Mouse (Mus musculus) kidney, embryonic 16.5 days (tissue): ENCODE measurements at regions not wholly inside any gene's neighbourhood (a gene's known extent, or its start where the extent isn't known, plus 50 kb on each side); places are given as distances from the start of the nearest gene placed in this dataset.

ENCODE experiments used
- ATAC-seq: fragments of 200-750 bp; cut with Nextera tagmentation; 2 replicates; pipeline ENCODE4 v1.8.0; 2017; ENCODE audit warnings: moderate TSS enrichment; ENCODE audit not compliant: low FRiP score, low TSS enrichment
- H3K27ac ChIP-seq: fragments of 300-500 bp; sonication (generic); 2 replicates; pipeline ENCODE4 v1.5.1; 2014; ENCODE audit warnings: low read length
- H3K27me3 ChIP-seq: fragments of 300-500 bp; sonication (generic); 2 replicates; pipeline ENCODE4 v1.6.1; 2014; ENCODE audit warnings: low read length, control low read depth, mixed read lengths; ENCODE audit not compliant: insufficient read depth
- H3K36me3 ChIP-seq: fragments of 300-500 bp; sonication (generic); 2 replicates; pipeline ENCODE4 v1.6.1; 2014; ENCODE audit warnings: low read length, control low read depth, mixed read lengths; ENCODE audit not compliant: insufficient read depth
- H3K4me1 ChIP-seq: fragments of 300-500 bp; sonication (generic); 2 replicates; pipeline ENCODE4 v1.6.1; 2014; ENCODE audit warnings: low read length, control low read depth, mixed read lengths; ENCODE audit not compliant: insufficient read depth
- H3K4me2 ChIP-seq: fragments of 300-500 bp; sonication (generic); replicated peaks from 2 replicates; pipeline ENCODE4 v1.6.1; 2014; ENCODE audit warnings: low read depth, low read length
- H3K4me3 ChIP-seq: fragments of 300-500 bp; sonication (generic); 2 replicates; pipeline ENCODE4 v1.5.1; 2014; ENCODE audit warnings: mild to moderate bottlenecking, low read length
- H3K9ac ChIP-seq: fragments of 300-500 bp; sonication (generic); replicated peaks from 2 replicates; pipeline ENCODE4 v1.6.1; 2014; ENCODE audit warnings: low read length
- H3K9me3 ChIP-seq: fragments of 300-500 bp; sonication (generic); 2 replicates; pipeline ENCODE4 v1.6.1; 2016; ENCODE audit warnings: low read length, control low read depth
- WGBS: fragments of 180-500 bp; shearing (Covaris S2); extraction: QIAGEN DNeasy Blood & Tissue Kit; methylation state at CpG from one replicate; pipeline ENCODE4 v1.1.7; 2014; 5-methylcytosine and 5-hydroxymethylcytosine counted together

DNA sequence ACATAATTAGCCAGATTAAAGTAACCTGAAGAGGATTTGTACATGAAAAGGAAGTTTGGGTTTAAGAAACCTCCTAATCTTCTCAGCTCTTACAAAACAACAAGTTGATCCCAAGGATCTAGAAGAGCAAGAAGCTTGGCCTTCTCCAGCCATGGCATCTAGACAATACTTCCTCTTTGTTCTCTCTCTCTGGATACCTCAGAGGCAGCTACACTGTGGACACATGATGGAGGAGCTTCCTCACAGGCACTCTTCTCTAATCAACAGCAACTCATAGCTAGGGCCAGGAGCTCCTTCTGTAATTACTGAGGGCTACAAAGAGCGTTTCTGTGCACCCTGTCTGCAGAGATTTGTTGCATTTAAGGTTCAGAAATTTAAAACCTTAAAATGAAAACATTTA lies 79.9 kb downstream of the Ccdc71l start:
- Histone ChIP-seq H3K9ac (no peak overlapping the region), H3K4me3 (no peak overlapping the region), H3K4me1 (no peaks in the 10 kb centered on the region), H3K27me3 (no peaks in the 10 kb centered on the region), H3K36me3 (no peaks in the 10 kb centered on the region), H3K9me3 (no peaks in the 10 kb centered on the region), H3K27ac (no peak overlapping the region), H3K4me2 (no peak overlapping the region)
- 85% methylated on average over 1 of the region's 1 CpGs for WGBS
- ATAC-seq = no peak

DNA sequence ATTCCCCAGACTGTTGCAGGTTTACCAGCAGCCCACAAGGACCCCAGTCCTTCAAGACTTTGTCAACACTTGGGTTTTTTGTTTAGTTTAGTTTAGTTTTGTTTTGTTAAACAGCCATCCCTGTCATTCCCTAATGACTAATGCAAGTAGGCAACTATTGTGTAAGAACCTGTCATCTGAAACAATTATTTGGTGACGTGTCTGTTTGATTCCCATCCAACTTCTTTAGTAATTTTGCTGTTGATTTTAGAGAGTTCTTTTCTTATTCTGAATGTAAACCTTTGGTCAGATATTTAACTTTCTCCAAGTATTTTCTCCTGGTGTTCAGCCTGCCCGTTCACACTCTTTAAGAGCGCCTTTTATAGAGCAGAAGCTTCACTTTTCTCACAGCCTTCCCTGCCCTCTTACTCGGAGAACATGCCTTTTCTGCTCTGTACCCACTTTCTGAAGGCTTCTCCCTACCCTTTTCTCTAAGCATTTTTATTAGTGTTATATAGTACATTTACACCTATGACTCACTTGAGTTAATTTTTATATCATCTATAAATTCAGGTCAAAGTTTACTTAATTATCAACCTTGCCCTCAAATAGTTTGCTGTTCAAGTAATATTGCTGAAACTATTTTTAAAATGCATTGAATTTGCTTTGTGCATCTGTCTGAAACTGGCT lies 82.0 kb downstream of the Ccdc71l start:
- H3K27me3 ChIP-seq = no peaks in the 10 kb centered on the region
- H3K4me3 ChIP-seq = no peak overlapping the region
- H3K27ac ChIP-seq = no peak overlapping the region
- 79% methylated on average over 4 of the region's 4 CpGs for WGBS
- no peak for ATAC-seq
- H3K9ac ChIP-seq = no peak overlapping the region
- H3K9me3 ChIP-seq = no peaks in the 10 kb centered on the region
- H3K36me3 ChIP-seq = no peaks in the 10 kb centered on the region
- H3K4me2 ChIP-seq = no peak overlapping the region
- no peaks in the 10 kb centered on the region for H3K4me1 ChIP-seq

DNA sequence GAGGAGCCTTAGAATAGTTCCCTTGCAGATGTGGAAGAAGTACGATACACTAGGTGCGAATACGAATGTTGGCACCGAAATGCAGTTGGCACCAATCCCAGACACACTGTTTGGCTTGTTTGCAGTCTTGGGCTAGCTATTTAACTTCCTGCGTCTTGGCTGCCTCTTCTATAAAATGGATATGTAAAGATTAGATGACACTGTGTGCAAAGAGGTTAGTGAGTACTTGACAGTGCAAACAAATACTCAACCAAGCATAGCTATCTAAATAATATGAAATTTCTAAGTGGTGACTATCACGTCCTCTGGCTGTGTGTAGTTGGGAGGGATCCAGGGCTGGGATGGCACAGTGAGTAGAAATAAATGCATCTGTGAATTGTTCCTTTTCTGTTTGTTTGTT lies 86.9 kb downstream of the Ccdc71l start:
- H3K27me3 ChIP-seq = no peaks in the 10 kb centered on the region
- H3K27ac ChIP-seq = no peak overlapping the region
- 66% methylated on average over 6 of the region's 6 CpGs for WGBS
- H3K4me1 ChIP-seq = no peaks in the 10 kb centered on the region
- no peak for ATAC-seq
- no peaks in the 10 kb centered on the region for H3K36me3 ChIP-seq
- no peak overlapping the region for H3K9ac ChIP-seq
- no peaks in the 10 kb centered on the region for H3K9me3 ChIP-seq
- no peak overlapping the region for H3K4me3 ChIP-seq
- H3K4me2 ChIP-seq = no peak overlapping the region

DNA sequence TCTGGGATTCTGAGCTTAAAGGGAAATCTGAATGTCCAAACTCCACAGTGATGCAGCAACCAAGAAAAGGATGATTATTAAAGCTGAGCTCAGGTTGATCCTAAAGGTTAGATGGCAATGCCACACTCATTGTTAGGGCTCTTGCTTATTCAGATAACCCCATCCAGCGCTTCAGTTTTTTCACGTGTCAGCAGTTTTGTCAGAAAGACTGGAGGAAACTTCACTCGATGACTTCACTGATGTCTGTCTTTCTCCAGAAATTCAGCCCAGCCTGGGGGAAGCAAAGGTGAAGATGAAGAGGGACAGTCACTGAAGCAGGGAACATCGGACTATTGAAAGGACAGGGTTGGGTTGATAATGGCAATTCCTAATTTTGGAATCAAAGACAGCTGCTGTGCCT lies 91.4 kb downstream of the Ccdc71l start:
- Histone ChIP-seq H3K4me3 (no peak overlapping the region), H3K27me3 (no peaks in the 10 kb centered on the region), H3K9ac (no peak overlapping the region), H3K27ac (no peak overlapping the region), H3K9me3 (no peaks in the 10 kb centered on the region; the same call in 1 of the 2 replicates), H3K4me1 (no peaks in the 10 kb centered on the region), H3K36me3 (no peaks in the 10 kb centered on the region), H3K4me2 (no peak overlapping the region)
- no peak for ATAC-seq
- 82% methylated on average over 4 of the region's 4 CpGs for WGBS

DNA sequence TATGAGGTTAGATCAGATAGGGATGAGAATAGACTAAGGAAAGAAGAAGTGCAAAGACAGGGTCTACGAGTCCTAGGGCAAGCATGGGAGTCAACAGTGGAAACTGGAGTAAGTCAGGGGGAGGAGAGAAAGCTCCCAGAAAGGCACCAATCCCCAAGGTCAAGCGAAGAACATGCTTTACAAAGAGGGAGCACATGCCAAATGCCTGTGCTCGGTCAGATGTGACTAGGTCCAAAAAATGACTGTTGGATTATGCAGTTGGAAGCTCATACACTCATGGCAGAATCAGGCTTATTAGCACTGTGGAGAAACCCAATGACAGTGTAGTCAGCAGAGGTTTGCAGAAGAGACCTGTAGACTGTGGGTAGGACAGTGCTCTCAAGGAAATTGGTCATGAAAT lies 100.9 kb downstream of the Ccdc71l start:
- no peak for ATAC-seq

DNA sequence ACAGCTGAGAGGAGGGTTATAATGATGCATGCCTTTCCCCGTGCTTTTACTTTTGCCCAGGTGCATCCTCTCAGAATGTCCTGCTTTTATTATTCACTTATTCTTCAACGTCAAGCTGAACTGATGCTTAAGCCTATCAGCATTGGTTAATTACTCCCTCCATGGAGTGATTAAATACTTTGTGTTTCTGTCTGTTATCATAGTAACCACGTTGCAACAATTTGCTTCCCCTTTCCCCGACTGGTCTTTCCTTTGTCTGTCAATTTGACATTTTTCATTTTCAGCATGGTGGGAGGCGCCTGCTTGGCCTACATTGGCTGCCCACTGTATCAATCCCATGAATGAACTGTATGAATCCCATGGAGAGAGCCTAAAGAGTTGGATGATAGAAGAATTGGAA lies 101.8 kb downstream of the Ccdc71l start:
- WGBS = 52% methylated on average over 5 of the region's 5 CpGs
- no peak for ATAC-seq
- H3K9ac ChIP-seq = no peak overlapping the region
- H3K4me2 ChIP-seq = no peak overlapping the region
- no peaks in the 10 kb centered on the region for H3K36me3 ChIP-seq
- no peaks in the 10 kb centered on the region for H3K4me1 ChIP-seq
- H3K27ac ChIP-seq = no peak overlapping the region
- no peaks in the 10 kb centered on the region for H3K9me3 ChIP-seq
- H3K27me3 ChIP-seq = no peaks in the 10 kb centered on the region
- no peak overlapping the region for H3K4me3 ChIP-seq

More for the DNA sequence above, 100.9 kb downstream of the Ccdc71l start:
- no peak overlapping the region for H3K27ac ChIP-seq
- H3K4me1 ChIP-seq = no peaks in the 10 kb centered on the region
- H3K36me3 ChIP-seq = no peaks in the 10 kb centered on the region
- no peak overlapping the region for H3K4me2 ChIP-seq
- no peaks in the 10 kb centered on the region for H3K9me3 ChIP-seq
- H3K9ac ChIP-seq = no peak overlapping the region
- no peak overlapping the region for H3K4me3 ChIP-seq
- no peaks in the 10 kb centered on the region for H3K27me3 ChIP-seq
- 72% methylated on average over 3 of the region's 3 CpGs for WGBS

DNA sequence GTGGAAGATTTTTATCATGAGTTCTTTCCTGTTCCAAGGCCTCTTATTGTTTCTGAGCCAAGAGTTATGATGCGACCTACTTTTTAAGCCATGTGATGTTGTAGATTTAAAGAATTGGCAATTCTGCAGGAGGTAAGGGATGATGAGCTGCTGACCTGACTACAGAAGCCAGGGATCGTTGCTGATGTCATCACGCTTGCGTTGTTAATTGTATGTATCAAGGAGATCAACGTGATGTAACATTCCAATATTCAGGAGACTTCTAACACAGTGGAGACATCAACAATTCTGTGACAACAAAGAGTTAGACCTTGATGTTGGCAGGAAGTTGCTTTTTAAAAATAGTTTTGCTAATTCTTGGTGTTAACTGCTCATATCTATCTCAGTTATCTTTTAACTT lies 102.5 kb downstream of the Ccdc71l start:
- ATAC-seq = no peak
- no peak overlapping the region for H3K4me3 ChIP-seq
- no peak overlapping the region for H3K9ac ChIP-seq
- no peaks in the 10 kb centered on the region for H3K27me3 ChIP-seq
- H3K4me2 ChIP-seq = no peak overlapping the region
- H3K27ac ChIP-seq = no peak overlapping the region
- H3K36me3 ChIP-seq = no peaks in the 10 kb centered on the region
- H3K4me1 ChIP-seq = no peaks in the 10 kb centered on the region
- H3K9me3 ChIP-seq = no peaks in the 10 kb centered on the region
- 80% methylated on average over 5 of the region's 5 CpGs for WGBS

DNA sequence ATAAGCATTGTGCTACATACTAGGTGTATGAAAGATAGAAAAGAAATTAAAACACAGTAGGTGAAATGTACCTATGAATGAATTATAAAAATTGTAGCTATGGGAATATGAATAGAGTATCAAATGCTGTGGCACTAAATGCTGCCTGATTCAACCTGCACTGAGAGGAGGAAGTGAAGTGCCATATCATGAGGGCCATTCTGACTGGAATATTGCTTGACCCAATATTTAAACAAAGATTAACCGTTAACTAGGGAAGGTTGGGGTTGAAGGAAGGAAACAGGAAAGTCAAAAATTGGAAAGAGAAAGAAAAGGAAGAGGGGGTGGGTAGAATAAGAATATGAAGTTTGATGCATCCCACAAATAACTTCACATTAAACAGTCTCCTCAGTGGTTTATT lies 103.8 kb downstream of the Ccdc71l start:
- no peaks in the 10 kb centered on the region for H3K27me3 ChIP-seq
- no peak overlapping the region for H3K9ac ChIP-seq
- ATAC-seq = no peak
- H3K9me3 ChIP-seq = no peaks in the 10 kb centered on the region
- H3K27ac ChIP-seq = no peak overlapping the region
- H3K4me3 ChIP-seq = no peak overlapping the region
- H3K36me3 ChIP-seq = no peaks in the 10 kb centered on the region
- no peak overlapping the region for H3K4me2 ChIP-seq
- WGBS = 70% methylated on average over 1 of the region's 1 CpGs
- peaks cover 12% of the 10 kb centered on the region; the same call in 1 of the 2 replicates for H3K4me1 ChIP-seq

DNA sequence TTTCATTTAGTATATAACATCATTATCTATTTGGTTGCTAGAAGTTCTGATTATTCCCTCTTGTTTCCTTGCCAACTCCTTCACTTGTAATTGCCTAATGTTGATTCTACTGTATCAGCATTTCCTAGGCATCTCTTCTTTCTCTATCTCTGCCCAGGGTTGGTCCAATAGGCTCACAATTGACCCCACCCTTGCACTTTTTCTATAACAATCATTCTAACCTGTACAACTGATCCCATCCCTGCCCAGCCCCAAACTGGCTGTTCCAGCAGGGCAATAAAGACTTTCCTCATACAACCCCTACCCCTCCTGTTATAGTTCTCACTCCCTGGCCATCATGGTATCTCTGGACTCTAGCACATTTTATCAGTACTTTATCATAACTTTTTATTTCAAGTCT lies 104.3 kb downstream of the Ccdc71l start:
- no peaks in the 10 kb centered on the region for H3K36me3 ChIP-seq
- H3K9ac ChIP-seq = no peak overlapping the region
- no peaks in the 10 kb centered on the region for H3K9me3 ChIP-seq
- H3K27me3 ChIP-seq = no peaks in the 10 kb centered on the region
- no peak overlapping the region for H3K4me3 ChIP-seq
- H3K4me2 ChIP-seq = no peak overlapping the region
- peaks cover 17% of the 10 kb centered on the region; the same call in 1 of the 2 replicates for H3K4me1 ChIP-seq
- no peak overlapping the region for H3K27ac ChIP-seq
- no peak for ATAC-seq

DNA sequence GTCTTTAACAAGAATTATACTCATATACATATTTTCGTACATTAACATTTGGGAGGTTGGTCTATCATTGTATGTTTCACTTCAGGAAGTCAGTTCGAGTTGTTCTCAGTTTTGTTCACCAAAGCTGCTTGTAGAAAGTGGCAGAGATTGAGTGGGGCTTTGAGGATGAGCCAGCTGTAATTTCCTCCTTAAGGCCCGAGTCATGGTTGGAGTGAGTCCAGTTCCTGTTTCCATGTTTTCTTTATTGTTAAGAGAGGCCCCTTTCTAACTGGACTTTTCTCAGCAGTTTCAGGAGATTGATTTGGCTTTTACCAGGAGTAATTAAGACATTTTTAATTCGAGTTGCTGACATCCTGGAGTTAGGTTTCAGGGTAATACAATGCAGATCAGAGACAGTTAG lies 107.7 kb downstream of the Ccdc71l start:
- WGBS = 27% methylated on average over 4 of the region's 4 CpGs
- peaks cover 21% of the 10 kb centered on the region; the same call in 1 of the 2 replicates for H3K4me1 ChIP-seq
- no peak overlapping the region for H3K4me2 ChIP-seq
- no peak overlapping the region for H3K4me3 ChIP-seq
- H3K9me3 ChIP-seq = no peaks in the 10 kb centered on the region
- H3K9ac ChIP-seq = no peak overlapping the region
- peak; percentile 50; the same call in 1 of the 2 replicates for ATAC-seq
- no peaks in the 10 kb centered on the region for H3K27me3 ChIP-seq
- H3K36me3 ChIP-seq = no peaks in the 10 kb centered on the region
- H3K27ac ChIP-seq = peak overlapping the region; percentile 43; the same call in 1 of the 2 replicates
